Mouse (Mus musculus) heart, embryonic 12.5 days (tissue): ENCODE measurements around the gene Olfr1152. TPM values are rescaled to one million over a fixed set of nuclear protein-coding genes. Genes with fewer than 3 reads are reported as not detected.

Experiments used
- ATAC-seq: fragments of 200-750 bp; cut with Nextera tagmentation; 2 replicates; pipeline ENCODE4 v1.8.0; 2017; ENCODE audit warnings: moderate TSS enrichment, moderate library complexity; ENCODE audit not compliant: insufficient number of reproducible peaks, low FRiP score
- H3K27ac ChIP-seq: fragments of 300-500 bp; sonication (generic); 2 replicates; pipeline ENCODE4 v1.5.1; 2016; ENCODE audit warnings: mild to moderate bottlenecking, moderate library complexity; ENCODE audit not compliant: poor library complexity, severe bottlenecking
- H3K27me3 ChIP-seq: fragments of 300-500 bp; sonication (generic); replicated peaks from 2 replicates; pipeline ENCODE4 v1.6.1; 2016; ENCODE audit warnings: mild to moderate bottlenecking, moderate library complexity
- H3K36me3 ChIP-seq: fragments of 300-500 bp; sonication (generic); 2 replicates; pipeline ENCODE4 v1.6.1; 2016; ENCODE audit warnings: mild to moderate bottlenecking, moderate library complexity
- H3K4me1 ChIP-seq: fragments of 300-500 bp; sonication (generic); replicated peaks from 2 replicates; pipeline ENCODE4 v1.6.1; 2016; ENCODE audit warnings: mild to moderate bottlenecking
- H3K4me2 ChIP-seq: fragments of 300-500 bp; sonication (generic); 2 replicates; pipeline ENCODE4 v1.6.1; 2016; ENCODE audit warnings: mild to moderate bottlenecking, moderate library complexity
- H3K4me3 ChIP-seq: fragments of 300-500 bp; sonication (generic); 2 replicates; pipeline ENCODE4 v1.5.1; 2016; ENCODE audit warnings: mild to moderate bottlenecking
- H3K9ac ChIP-seq: fragments of 300-500 bp; sonication (generic); 2 replicates; pipeline ENCODE4 v1.6.1; 2016; ENCODE audit warnings: mild to moderate bottlenecking, moderate library complexity
- H3K9me3 ChIP-seq: fragments of 300-500 bp; sonication (generic); replicated peaks from 2 replicates; pipeline ENCODE4 v1.6.1; 2016; ENCODE audit warnings: mild to moderate bottlenecking, moderate library complexity
- WGBS: fragments of 180-500 bp; shearing (Covaris S2); methylation state at CpG from one replicate; pipeline ENCODE4 v1.1.7; 2016; 5-methylcytosine and 5-hydroxymethylcytosine counted together
- polyA plus RNA-seq: library from polyadenylated mRNA; unstranded; fragments of >200 nt; fragmentation: Nextera tagmentation; extraction: Ambion mirVana; gene quantifications from 2 replicates; pipeline ENCODE4 v1.2.1, GENCODE M21; 2016

Gene Olfr1152
- not detected in 2 replicates for polyA plus RNA-seq

DNA sequence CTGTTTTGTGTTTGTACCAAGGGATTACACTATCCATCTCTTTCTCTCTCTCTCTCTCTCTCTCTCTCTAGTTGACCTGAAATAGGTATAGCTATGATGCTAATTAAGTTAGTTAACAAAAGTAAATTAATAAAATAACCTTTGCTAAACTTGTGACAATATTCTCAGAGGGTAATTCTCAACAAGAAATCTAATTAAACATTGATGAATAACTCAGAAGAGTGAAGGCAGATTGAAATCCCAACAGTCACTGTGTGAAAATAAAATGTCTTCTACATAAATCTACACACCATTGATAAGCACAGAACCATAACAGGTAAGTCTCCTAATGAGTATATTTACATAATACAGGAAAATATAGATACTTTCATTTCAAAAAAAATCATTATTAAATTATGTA is at the start of gene Olfr1152:
TSS of gene Olfr1152 (plus strand) at position 301 of the 400 bp plus-strand sequence.
- H3K9ac ChIP-seq: no peak within 1 kb of the TSS
- H3K4me2 ChIP-seq: no peak within 1 kb of the TSS
- no peak for ATAC-seq
- no peaks in the 10 kb centered on the region for H3K4me1 ChIP-seq
- no peaks in the 10 kb centered on the region for H3K36me3 ChIP-seq
- no peaks in the 10 kb centered on the region for H3K27me3 ChIP-seq
- H3K27ac ChIP-seq: no peak within 1 kb of the TSS
- H3K4me3 ChIP-seq: no peak within 1 kb of the TSS
- H3K9me3 ChIP-seq: no peaks in the 10 kb centered on the region

DNA sequence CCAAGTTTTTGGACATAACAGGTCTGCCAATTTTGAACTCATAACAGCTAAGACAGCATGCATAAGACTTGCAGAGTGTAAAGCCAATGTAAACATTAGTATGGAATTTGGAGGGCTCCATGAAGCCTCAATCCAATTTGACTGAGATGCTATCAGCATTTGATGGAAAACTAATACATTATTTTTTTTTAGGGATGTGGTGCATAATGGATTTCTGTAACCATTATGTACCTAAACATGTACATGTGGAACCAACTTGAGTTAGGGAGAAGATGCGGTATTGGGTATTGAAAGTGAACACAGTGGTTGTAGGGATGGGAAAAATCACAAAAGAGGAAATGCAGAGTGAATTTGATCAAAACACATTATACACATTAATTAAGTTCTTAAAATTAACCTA is 36.1 kb upstream of the Olfr1152 start, which contains the start of gene Olfr1148:
TSS of gene Olfr1148 (plus strand) at position 301 of the 400 bp plus-strand sequence.
- no peaks in the 10 kb centered on the region for H3K4me1 ChIP-seq
- no peaks in the 10 kb centered on the region for H3K9me3 ChIP-seq
- H3K27me3 ChIP-seq: no peaks in the 10 kb centered on the region
- H3K27ac ChIP-seq: no peak within 1 kb of the TSS
- no peaks in the 10 kb centered on the region for H3K36me3 ChIP-seq
- no peak within 1 kb of the TSS for H3K4me3 ChIP-seq
- H3K4me2 ChIP-seq: no peak within 1 kb of the TSS
- 79% methylated on average over 1 of the region's 1 CpGs for WGBS
- ATAC-seq: no peak
- H3K9ac ChIP-seq: no peak within 1 kb of the TSS

DNA sequence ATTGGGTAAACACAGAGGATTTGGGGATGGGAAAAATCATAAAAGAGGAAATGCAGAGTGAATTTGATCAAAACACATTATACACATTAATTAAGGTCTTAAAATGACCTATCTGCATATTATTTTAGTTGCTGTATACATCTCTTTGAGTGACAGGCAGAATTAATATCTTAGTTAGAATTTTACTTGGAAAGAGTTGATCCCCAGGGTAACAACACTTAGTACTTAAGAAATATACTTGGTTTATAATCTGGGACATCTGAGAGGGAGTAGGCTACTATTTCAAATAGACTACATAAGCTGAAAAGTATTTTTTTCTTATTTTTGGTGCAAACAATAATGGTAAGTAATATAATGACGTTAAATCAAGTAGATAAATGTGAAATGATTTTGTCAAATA is 22.6 kb upstream of the Olfr1152 start, which contains the start of gene Olfr1150-ps1:
TSS of gene Olfr1150-ps1 (plus strand) at position 301 of the 400 bp plus-strand sequence.
- Histone ChIP-seq H3K36me3 (no peaks in the 10 kb centered on the region), H3K4me3 (no peak within 1 kb of the TSS), H3K9me3 (no peaks in the 10 kb centered on the region), H3K27ac (no peak within 1 kb of the TSS), H3K9ac (no peak within 1 kb of the TSS), H3K27me3 (no peaks in the 10 kb centered on the region), H3K4me2 (no peak within 1 kb of the TSS), H3K4me1 (no peaks in the 10 kb centered on the region)
- ATAC-seq: no peak
- 75% methylated on average over 1 of the region's 1 CpGs for WGBS

DNA sequence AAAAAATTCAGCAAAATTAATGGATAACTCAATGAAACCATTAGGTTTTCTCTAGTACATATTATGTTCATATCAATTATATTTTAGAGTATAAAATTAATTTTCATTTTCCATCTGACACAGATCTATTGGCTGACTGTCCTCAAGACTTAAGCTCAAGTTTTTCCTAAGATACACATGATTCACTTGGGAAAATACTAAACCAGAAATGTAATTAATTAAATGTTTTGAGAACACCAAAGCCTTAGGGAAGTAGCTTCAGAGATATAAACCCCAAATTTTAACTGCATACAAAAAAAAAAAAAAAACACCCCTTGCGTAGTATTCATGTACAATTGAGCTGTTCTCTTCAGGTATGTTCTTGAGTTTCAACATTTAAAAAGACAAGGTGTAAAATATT is 10.7 kb upstream of the Olfr1152 start, which contains the start of gene Olfr1151:
TSS of gene Olfr1151 (plus strand) at position 301 of the 400 bp plus-strand sequence.
- H3K27ac ChIP-seq: no peak within 1 kb of the TSS
- 91% methylated on average over 1 of the region's 1 CpGs for WGBS
- no peak within 1 kb of the TSS for H3K4me3 ChIP-seq
- H3K9ac ChIP-seq: no peak within 1 kb of the TSS
- no peak within 1 kb of the TSS for H3K4me2 ChIP-seq
- no peaks in the 10 kb centered on the region for H3K4me1 ChIP-seq
- no peaks in the 10 kb centered on the region for H3K36me3 ChIP-seq
- peaks cover 4% of the 10 kb centered on the region; the same call in 1 of the 2 replicates for H3K9me3 ChIP-seq
- H3K27me3 ChIP-seq: no peaks in the 10 kb centered on the region
- ATAC-seq: no peak

DNA sequence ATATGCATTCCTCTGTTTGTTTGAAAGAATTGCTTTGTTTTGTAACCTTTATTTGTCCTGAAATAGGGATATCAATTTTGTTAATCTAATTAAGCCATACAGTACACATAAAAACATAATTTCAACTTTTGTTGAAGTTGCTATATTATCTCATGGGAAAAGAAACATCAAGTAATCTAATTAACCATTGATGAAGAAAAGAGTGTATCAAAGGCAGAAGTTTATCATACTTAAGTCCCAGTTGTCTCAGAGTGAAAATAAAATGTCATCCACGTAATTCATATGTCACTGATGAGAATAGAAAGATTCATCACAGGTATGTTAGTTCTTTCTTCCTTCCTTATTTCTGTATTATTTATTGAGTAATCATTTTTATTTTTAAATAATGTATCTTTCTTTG is 28.4 kb downstream of the Olfr1152 start, which contains the start of gene Olfr1153:
TSS of gene Olfr1153 (plus strand) at position 301 of the 400 bp plus-strand sequence.
- ATAC-seq: no peak
- Histone ChIP-seq H3K36me3 (no peaks in the 10 kb centered on the region), H3K9ac (no peak within 1 kb of the TSS), H3K27me3 (no peaks in the 10 kb centered on the region), H3K4me1 (no peaks in the 10 kb centered on the region), H3K4me3 (no peak within 1 kb of the TSS), H3K9me3 (peaks cover 4% of the 10 kb centered on the region; the same call in 1 of the 2 replicates), H3K4me2 (no peak within 1 kb of the TSS), H3K27ac (no peak within 1 kb of the TSS)
- 70% methylated on average over 1 of the region's 1 CpGs for WGBS

DNA sequence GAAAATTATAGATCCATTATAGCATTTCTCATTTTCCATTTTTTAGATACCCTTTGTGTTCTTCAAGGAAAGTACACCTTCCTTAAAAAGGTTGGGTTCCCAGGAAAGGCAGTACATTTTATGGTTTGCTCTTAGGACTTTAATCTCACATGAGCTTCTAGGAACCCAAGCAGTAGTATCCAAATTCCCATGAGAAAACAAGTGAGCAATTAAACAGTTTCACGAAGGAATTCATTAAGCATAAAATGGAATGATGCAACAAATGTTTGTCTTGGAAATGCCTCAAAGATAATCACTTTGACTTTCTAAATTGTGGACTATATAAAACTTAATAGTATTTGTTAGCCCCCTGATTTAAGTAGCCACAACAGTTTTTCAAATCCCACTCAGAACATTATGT is 38.8 kb downstream of the Olfr1152 start, which contains the start of gene Olfr1154:
TSS of gene Olfr1154 (minus strand) at position 101 of the 400 bp plus-strand sequence.
- ATAC-seq: no peak
- Histone ChIP-seq H3K27me3 (no peaks in the 10 kb centered on the region), H3K9me3 (no peaks in the 10 kb centered on the region), H3K27ac (no peak within 1 kb of the TSS), H3K4me3 (no peak within 1 kb of the TSS), H3K4me2 (no peak within 1 kb of the TSS), H3K36me3 (no peaks in the 10 kb centered on the region), H3K9ac (no peak within 1 kb of the TSS), H3K4me1 (no peaks in the 10 kb centered on the region)
- 69% methylated on average over 1 of the region's 1 CpGs for WGBS

Other genes with a start within 250 kb of the Olfr1152 start
- gene Olfr1131, start 239.4 kb upstream of the Olfr1152 start, polyA plus RNA-seq: not detected in 2 replicates
- not detected in 2 replicates for gene Olfr1132, start 229.0 kb upstream of the Olfr1152 start, polyA plus RNA-seq
- gene Olfr1133, start 219.1 kb upstream of the Olfr1152 start, polyA plus RNA-seq: not detected in 2 replicates
- gene Olfr1134, start 208.0 kb upstream of the Olfr1152 start, polyA plus RNA-seq: not detected in 2 replicates
- gene Olfr1135, start 192.8 kb upstream of the Olfr1152 start, polyA plus RNA-seq: not detected in 2 replicates
- gene Olfr1136, start 172.5 kb upstream of the Olfr1152 start, polyA plus RNA-seq: not detected in 2 replicates
- gene Olfr1137, start 153.3 kb upstream of the Olfr1152 start, polyA plus RNA-seq: not detected in 2 replicates
- not detected in 2 replicates for gene Olfr1138, start 126.5 kb upstream of the Olfr1152 start, polyA plus RNA-seq
- gene Olfr1140, start 122.7 kb upstream of the Olfr1152 start, polyA plus RNA-seq: not detected in 2 replicates
- not detected in 2 replicates for gene Olfr1141, start 112.5 kb upstream of the Olfr1152 start, polyA plus RNA-seq
- not detected in 2 replicates for gene Olfr152, start 87.0 kb upstream of the Olfr1152 start, polyA plus RNA-seq
- gene Olfr1143, start 65.9 kb upstream of the Olfr1152 start, polyA plus RNA-seq: not detected in 2 replicates
- not detected in 2 replicates for gene Olfr1145, start 56.7 kb upstream of the Olfr1152 start, polyA plus RNA-seq
- gene Olfr1148, start 36.0 kb upstream of the Olfr1152 start, polyA plus RNA-seq: not detected in 2 replicates
- gene Olfr1150-ps1, start 22.5 kb upstream of the Olfr1152 start, polyA plus RNA-seq: not detected in 2 replicates
- not detected in 2 replicates for gene Olfr1151, start 10.6 kb upstream of the Olfr1152 start, polyA plus RNA-seq
- not detected in 2 replicates for gene Olfr1153, start 28.5 kb downstream of the Olfr1152 start, polyA plus RNA-seq
- gene Olfr1154, start 38.7 kb downstream of the Olfr1152 start, polyA plus RNA-seq: not detected in 2 replicates
- not detected in 2 replicates for gene Olfr1155, start 78.6 kb downstream of the Olfr1152 start, polyA plus RNA-seq
- not detected in 2 replicates for gene Olfr1156, start 86.6 kb downstream of the Olfr1152 start, polyA plus RNA-seq
- gene Olfr1157, start 101.8 kb downstream of the Olfr1152 start, polyA plus RNA-seq: not detected in 2 replicates
- not detected in 2 replicates for gene Olfr74, start 108.2 kb downstream of the Olfr1152 start, polyA plus RNA-seq
- gene Olfr1158, start 123.6 kb downstream of the Olfr1152 start, polyA plus RNA-seq: not detected in 2 replicates
- not detected in 2 replicates for gene Olfr1160, start 141.8 kb downstream of the Olfr1152 start, polyA plus RNA-seq
- not detected in 2 replicates for gene Olfr1161, start 156.3 kb downstream of the Olfr1152 start, polyA plus RNA-seq
- gene Olfr73, start 171.2 kb downstream of the Olfr1152 start, polyA plus RNA-seq: not detected in 2 replicates
- not detected in 2 replicates for gene Olfr1162, start 184.6 kb downstream of the Olfr1152 start, polyA plus RNA-seq
- gene Olfr1163, start 205.3 kb downstream of the Olfr1152 start, polyA plus RNA-seq: not detected in 2 replicates
- not detected in 2 replicates for gene Olfr1164, start 227.5 kb downstream of the Olfr1152 start, polyA plus RNA-seq